Mouse (Mus musculus) heart, adult 2 months (tissue): Measurements from ENCODE around the gene Ttc25. TPM values are rescaled to one million over a fixed set of nuclear protein-coding genes. Genes with fewer than 3 reads are reported as not detected.
A peak's percentile ranks its signal among the peaks of the same experiment; 100 is the strongest.

Source experiments
- DNase-seq, 2 experiments: peaks; one replicate each; pipeline ENCODE4 v3.0.0; 2021
- H3K27ac ChIP-seq: fragments of 200-600 bp; 2 replicates; pipeline ENCODE4 v1.8.1; 2022
- H3K27me3 ChIP-seq: fragments of 200-500 bp; 2 replicates; pipeline ENCODE4 v1.6.1; 2012; ENCODE audit warnings: mild to moderate bottlenecking, low read length, inconsistent platforms, mixed read lengths; ENCODE audit not compliant: control insufficient read depth, insufficient read depth
- H3K36me3 ChIP-seq: fragments of 200-500 bp; 2 replicates; pipeline ENCODE4 v1.6.1; 2012; ENCODE audit warnings: low read length, inconsistent platforms; ENCODE audit not compliant: control insufficient read depth, insufficient read depth
- H3K4me1 ChIP-seq: fragments of 200-500 bp; 2 replicates; pipeline ENCODE4 v1.6.1; 2011; ENCODE audit warnings: low read length; ENCODE audit not compliant: control insufficient read depth, insufficient read depth
- H3K4me3 ChIP-seq: fragments of 200-600 bp; 2 replicates; pipeline ENCODE4 v1.8.1; 2022
- H3K79me2 ChIP-seq: fragments of 200-500 bp; replicated peaks from 2 replicates; pipeline ENCODE4 v1.6.1; 2012; ENCODE audit warnings: mild to moderate bottlenecking, inconsistent platforms, low read length, moderate library complexity, mixed read lengths; ENCODE audit not compliant: control insufficient read depth, insufficient read depth
- H3K9ac ChIP-seq: fragments of 200-500 bp; 2 replicates; pipeline ENCODE4 v1.6.1; 2012; ENCODE audit warnings: low read depth, mild to moderate bottlenecking, control low read depth, inconsistent platforms, low read length, mixed read lengths
- CTCF ChIP-seq: fragments of 200-600 bp; IDR thresholded peaks from 2 replicates; pipeline ENCODE4 v1.8.1; 2022; ENCODE audit warnings: antibody characterized with exemption, mild to moderate bottlenecking, moderate library complexity
- EP300 ChIP-seq: fragments of 200-500 bp; IDR thresholded peaks from 2 replicates; pipeline ENCODE4 v1.6.1; 2011; ENCODE audit warnings: low read depth, low read length, control low read depth; ENCODE audit not compliant: insufficient read depth
- POLR2A ChIP-seq: fragments of 200-500 bp; IDR thresholded peaks from 2 replicates; pipeline ENCODE4 v1.6.1; 2011; ENCODE audit warnings: mild to moderate bottlenecking, low read depth, low read length, control low read depth; ENCODE audit not compliant: insufficient read depth
- WGBS: fragments of 180-500 bp; shearing (Covaris S2); methylation state at CpG from one replicate; pipeline ENCODE4 v1.1.7; 2018; 5-methylcytosine and 5-hydroxymethylcytosine counted together
- intact Hi-C: fragments of 180-260 bp; cut with DNase I; formaldehyde crosslinking; loops from one replicate; pipeline ENCODE4 v1.15.1; 2025
- polyA plus RNA-seq: library from polyadenylated mRNA; depleted of rRNA; stranded (reverse); fragments of >200 nt; gene quantifications from 2 replicates; pipeline ENCODE4 v1.2.3, GENCODE M21; 2012
- total RNA-seq, 2 experiments: library from RNA; stranded (reverse); gene quantifications; 2 replicates each; pipeline ENCODE4 v1.2.3; 2021

Gene Ttc25
- total and polyA plus RNA-seq, 3 experiments, result 0.18 to 0.37 TPM; not detected in 1

- no peak for DNase-seq
- H3K79me2 ChIP-seq, result no peaks in the 10 kb centered on the region
- no peak overlapping the region for H3K9ac ChIP-seq
- intact Hi-C loops, result loop anchor here (1.0 to 10.0 kb wide), 5 partner anchors 49 to 495 kb away; partner anchors contain the start of genes Hcrt and Nkiras2
- no peak overlapping the region for H3K4me3 ChIP-seq
- no peaks in the 10 kb centered on the region for H3K36me3 ChIP-seq
- H3K27ac ChIP-seq, result no peak overlapping the region
- no peaks in the 10 kb centered on the region for H3K27me3 ChIP-seq
- H3K4me1 ChIP-seq, result peaks cover 5% of the 10 kb centered on the region
- 56% methylated on average over 9 of the region's 9 CpGs for WGBS
- TF ChIP-seq POLR2A (no peak), CTCF (no peak), EP300 (no peak)
These were observed 24.4 kb downstream of the Ttc25 start for GRCm38 (mm10) chr11:100569789-100570188.

- Histone ChIP-seq H3K36me3 (no peaks in the 10 kb centered on the region), H3K27ac (no peak overlapping the region), H3K4me1 (peaks cover 5% of the 10 kb centered on the region), H3K9ac (peak overlapping the region; percentile 66), H3K4me3 (peak overlapping the region; percentile 26; the same call in 1 of the 2 replicates), H3K27me3 (no peaks in the 10 kb centered on the region), H3K79me2 (no peaks in the 10 kb centered on the region)
- intact Hi-C loops, result loop anchor here (1.0 to 10.0 kb wide), 5 partner anchors 48 to 494 kb away; partner anchors contain the start of genes Hcrt and Nkiras2
- 5% methylated on average over 8 of the region's 8 CpGs for WGBS
- TF ChIP-seq CTCF (peak; percentile 96), POLR2A (no peak), EP300 (peak; percentile 83)
- DNase-seq, result peak; percentile 62 to 63
These were observed 25.2 kb downstream of the Ttc25 start for GRCm38 (mm10) chr11:100570430-100571201.

GRCm38 (mm10) chr11:100571202-100571567, 25.8 kb downstream of the Ttc25 start:
- peaks cover 5% of the 10 kb centered on the region for H3K4me1 ChIP-seq
- TF ChIP-seq POLR2A (no peak), CTCF (no peak), EP300 (no peak)
- H3K27ac ChIP-seq, result no peak overlapping the region
- no peaks in the 10 kb centered on the region for H3K36me3 ChIP-seq
- intact Hi-C loops, result loop anchor here (2.0 to 10.0 kb wide), 4 partner anchors 48 to 494 kb away; partner anchors contain the start of genes Hcrt and Nkiras2
- no peaks in the 10 kb centered on the region for H3K27me3 ChIP-seq
- WGBS, result 9% methylated on average over 16 of the region's 16 CpGs
- H3K9ac ChIP-seq, result peak overlapping the region; percentile 66
- H3K79me2 ChIP-seq, result no peaks in the 10 kb centered on the region
- H3K4me3 ChIP-seq, result peak overlapping the region; percentile 26; the same call in 1 of the 2 replicates
- DNase-seq, result peak; percentile 37 to 39

- Histone ChIP-seq H3K4me1 (peaks cover 5% of the 10 kb centered on the region), H3K27ac (peak overlapping the region; percentile 32; the same call in 1 of the 2 replicates), H3K36me3 (no peaks in the 10 kb centered on the region), H3K4me3 (peak overlapping the region; percentile 79), H3K9ac (peak overlapping the region; percentile 6; the same call in 1 of the 2 replicates), H3K79me2 (no peaks in the 10 kb centered on the region), H3K27me3 (no peaks in the 10 kb centered on the region)
- intact Hi-C loops, result loop anchor here (5.0 to 10.0 kb wide), 2 partner anchors 188 to 491 kb away; partner anchors contain the start of gene Hcrt
- TF ChIP-seq CTCF (no peak), EP300 (no peak), POLR2A (no peak)
- 75% methylated on average over 3 of the region's 3 CpGs for WGBS
- DNase-seq, result no peak
These were observed 28.8 kb downstream of the Ttc25 start for GRCm38 (mm10) chr11:100574188-100574587.

- H3K4me1 ChIP-seq, result peaks cover 5% of the 10 kb centered on the region
- H3K79me2 ChIP-seq, result no peaks in the 10 kb centered on the region
- TF ChIP-seq EP300, result no peak
- peak; percentile 59 for TF ChIP-seq POLR2A
- peak; percentile 22; the same call in 1 of the 2 replicates for TF ChIP-seq CTCF
- intact Hi-C loops, result loop anchor here (5.0 to 10.0 kb wide), 2 partner anchors 187 to 490 kb away; partner anchors contain the start of gene Hcrt
- peak within 1 kb of the TSS; percentile 79 for H3K4me3 ChIP-seq
- H3K27ac ChIP-seq, result peak within 1 kb of the TSS; percentile 72
- DNase-seq, result peak; percentile 89
- H3K27me3 ChIP-seq, result no peaks in the 10 kb centered on the region
- H3K36me3 ChIP-seq, result no peaks in the 10 kb centered on the region
- H3K9ac ChIP-seq, result peak within 1 kb of the TSS; percentile 87
- WGBS, result 2% methylated on average over 47 of the region's 47 CpGs
These were observed 29.5 kb downstream of the Ttc25 start, which contains the start of gene Cnp for GRCm38 (mm10) chr11:100574708-100575483. Cnp (plus strand) TSS chr11:100574904.

GRCm38 (mm10) chr11:100575484-100575855, 30.1 kb downstream of the Ttc25 start:
- Histone ChIP-seq H3K27ac (peak overlapping the region; percentile 72), H3K36me3 (no peaks in the 10 kb centered on the region), H3K4me3 (peak overlapping the region; percentile 79; the same call in 1 of the 2 replicates), H3K27me3 (no peaks in the 10 kb centered on the region), H3K79me2 (no peaks in the 10 kb centered on the region), H3K9ac (peak overlapping the region; percentile 87), H3K4me1 (peaks cover 5% of the 10 kb centered on the region)
- TF ChIP-seq EP300 (no peak), POLR2A (no peak), CTCF (no peak)
- WGBS, result 42% methylated on average over 2 of the region's 2 CpGs
- intact Hi-C loops, result loop anchor here (10.0 kb wide), 1 partner anchor 489 kb away; no protein-coding TSS in a partner anchor
- no peak for DNase-seq
